Mouse (Mus musculus): ENCODE results near the gene Fgf10. TPM values are rescaled to one million over a fixed set of nuclear protein-coding genes. Genes with fewer than 3 reads are reported as not detected.

The Fgf10 gene
- polyA plus RNA-seq (2021; fragmentation: Nextera tagmentation) = 4.6 and 5.7 TPM in 2 replicates
- long read RNA-seq, experiment 1, partial matches to known transcripts = 1 of 6 reads
- long read RNA-seq, experiment 1, other reads (novel, unspliced or antisense) = 5 of 6 reads
- long read RNA-seq, experiment 2, full-length matches to known transcripts = 14 of 14 reads
- long read RNA-seq, experiment 2, partial matches to known transcripts = 0 of 14 reads
- long read RNA-seq, experiment 2, other reads (novel, unspliced or antisense) = 0 of 14 reads

DNA sequence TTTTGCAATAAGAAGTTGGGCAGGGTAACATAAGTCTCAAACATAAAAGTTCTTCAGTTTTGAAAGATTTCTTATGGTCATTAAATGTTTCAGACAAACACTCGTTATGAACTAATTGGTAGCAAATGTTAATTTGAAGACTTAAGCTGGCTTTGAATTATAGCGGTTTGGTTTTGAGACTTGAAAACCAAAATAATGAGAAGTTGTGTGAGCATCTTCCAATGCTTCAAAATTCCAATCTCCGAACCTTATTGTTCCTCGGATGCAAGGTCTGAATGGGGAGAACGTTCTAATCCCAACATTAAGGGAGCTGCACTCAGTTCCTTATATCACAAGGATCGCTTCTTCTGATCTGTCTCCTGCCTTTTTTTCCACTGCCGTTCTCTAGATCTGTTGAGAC, at the start of gene Fgf10:
Fgf10 (plus strand) TSS at position 301 of the 400 bp plus-strand sequence.

All from layer of hippocampus, adult 6 months (tissue).